Mouse (Mus musculus): ENCODE measurements around the gene Dtnb.

- TF ChIP-seq EP300 (IDR thresholded peaks at IDR 0.05) (no peak), CTCF (IDR thresholded peaks at IDR 0.05) (no peak)
Observed at GRCm38 (mm10) chr12:3579958-3580530, 7.9 kb downstream of the Dtnb start.

All from lung, postnatal 0 days (tissue).